Mouse (Mus musculus) embryonic facial prominence, embryonic 11.5 days (tissue): ENCODE measurements around the gene Fiz1. TPM values are rescaled to one million over a fixed set of nuclear protein-coding genes. Genes with fewer than 3 reads are reported as not detected.
"Not testable (repeated sequence)": the region's sequence is repeated elsewhere in the genome, so short reads cannot be mapped to it uniquely, and the experiment has no call there.

ENCODE experiments used
- ATAC-seq: fragments of 200-750 bp; cut with Nextera tagmentation; replicated peaks from 2 replicates; pipeline ENCODE4 v1.8.0; 2017; ENCODE audit warnings: low read depth; ENCODE audit not compliant: insufficient number of reproducible peaks, low FRiP score, low TSS enrichment
- DNase-seq: peaks from one replicate; pipeline ENCODE4 v3.0.0-alpha.2; 2015; ENCODE audit warnings: low spot score
- H3K27ac ChIP-seq: fragments of 300-500 bp; sonication (generic); replicated peaks from 2 replicates; pipeline ENCODE4 v1.5.1; 2014; ENCODE audit warnings: mild to moderate bottlenecking, low read depth, low read length, control low read depth
- H3K27me3 ChIP-seq: fragments of 300-500 bp; sonication (generic); 2 replicates; pipeline ENCODE4 v1.6.1; 2014; ENCODE audit warnings: mild to moderate bottlenecking, low read length, moderate library complexity, mixed read lengths; ENCODE audit not compliant: control insufficient read depth, insufficient read depth
- H3K36me3 ChIP-seq: fragments of 300-500 bp; sonication (generic); replicated peaks from 2 replicates; pipeline ENCODE4 v1.6.1; 2014; ENCODE audit warnings: low read depth, mild to moderate bottlenecking, low read length, moderate library complexity, mixed read lengths; ENCODE audit not compliant: control insufficient read depth, insufficient read depth
- H3K4me1 ChIP-seq: fragments of 300-500 bp; sonication (generic); 2 replicates; pipeline ENCODE4 v1.6.1; 2014; ENCODE audit warnings: low read length, mixed read lengths; ENCODE audit not compliant: control insufficient read depth, insufficient read depth
- H3K4me2 ChIP-seq: fragments of 300-500 bp; sonication (generic); 2 replicates; pipeline ENCODE4 v1.6.1; 2014; ENCODE audit warnings: low read depth, mild to moderate bottlenecking, control low read depth, low read length, moderate library complexity
- H3K4me3 ChIP-seq: fragments of 300-500 bp; sonication (generic); 2 replicates; pipeline ENCODE4 v1.5.1; 2014; ENCODE audit warnings: low read depth, low read length, control low read depth
- H3K9ac ChIP-seq: fragments of 300-500 bp; sonication (generic); replicated peaks from 2 replicates; pipeline ENCODE4 v1.6.1; 2014; ENCODE audit warnings: mild to moderate bottlenecking, control low read depth, low read length
- H3K9me3 ChIP-seq: fragments of 300-500 bp; sonication (generic); replicated peaks from 2 replicates; pipeline ENCODE4 v1.6.1; 2016; ENCODE audit warnings: mild to moderate bottlenecking, low read length, inconsistent platforms, mixed read lengths; ENCODE audit not compliant: control insufficient read depth
- WGBS: fragments of 180-500 bp; shearing (Covaris S2); extraction: QIAGEN DNeasy Blood & Tissue Kit; methylation state at CpG from one replicate; pipeline ENCODE4 v1.1.7; 2014; 5-methylcytosine and 5-hydroxymethylcytosine counted together
- polyA plus RNA-seq: library from polyadenylated mRNA; unstranded; fragments of >200 nt; fragmentation: Nextera tagmentation; extraction: Ambion mirVana; gene quantifications from 2 replicates; pipeline ENCODE4 v1.2.1, GENCODE M21; 2014

Fiz1 gene
- polyA plus RNA-seq, 1 experiment from 2014 or later: 43.0 TPM

- no peak for ATAC-seq
Observed at GRCm38 (mm10) chr7:5012681-5013513, 1.6 kb downstream of the Fiz1 start.

GRCm38 (mm10) chr7:5008229-5008628, 6.3 kb downstream of the Fiz1 start:
- DNase-seq: no peak
- ATAC-seq: no peak
- Histone ChIP-seq H3K36me3 (peaks cover 45% of the 10 kb centered on the region), H3K4me2 (no peak overlapping the region), H3K4me3 (no peak overlapping the region), H3K9me3 (no peaks in the 10 kb centered on the region), H3K4me1 (no peaks in the 10 kb centered on the region; the same call in 1 of the 2 replicates), H3K27ac (no peak overlapping the region), H3K27me3 (no peaks in the 10 kb centered on the region), H3K9ac (no peak overlapping the region)
- 94% methylated on average over 26 of the region's 26 CpGs for WGBS

More at GRCm38 (mm10) chr7:5012681-5013513, 1.6 kb downstream of the Fiz1 start:
- no peaks in the 10 kb centered on the region for H3K27me3 ChIP-seq
- no peaks in the 10 kb centered on the region for H3K9me3 ChIP-seq
- H3K4me3 ChIP-seq: 0 out of 2 replicates have a peak overlapping the region, but pooled peaks have one; percentile 5
- no peak overlapping the region for H3K27ac ChIP-seq
- H3K36me3 ChIP-seq: peaks cover 33% of the 10 kb centered on the region
- WGBS: 92% methylated on average over 27 of the region's 27 CpGs
- no peak overlapping the region for H3K4me2 ChIP-seq
- no peak overlapping the region for H3K9ac ChIP-seq
- DNase-seq: no peak
- no peaks in the 10 kb centered on the region; the same call in 1 of the 2 replicates for H3K4me1 ChIP-seq

- peaks cover 12% of the 10 kb centered on the region for H3K36me3 ChIP-seq
- DNase-seq, H3K27me3 ChIP-seq, ATAC-seq, H3K4me3 ChIP-seq, H3K4me2 ChIP-seq, H3K4me1 ChIP-seq, H3K9ac ChIP-seq, H3K9me3 ChIP-seq, H3K27ac ChIP-seq: not testable (repeated sequence)
- 68% methylated on average over 8 of the region's 8 CpGs for WGBS
Observed at GRCm38 (mm10) chr7:5002876-5003275, 11.6 kb downstream of the Fiz1 start.

GRCm38 (mm10) chr7:4999876-5000275, 14.6 kb downstream of the Fiz1 start:
- no peak overlapping the region for H3K27ac ChIP-seq
- 73% methylated on average over 2 of the region's 2 CpGs for WGBS
- ATAC-seq: no peak
- H3K4me1 ChIP-seq: no peaks in the 10 kb centered on the region
- H3K36me3 ChIP-seq: no peaks in the 10 kb centered on the region
- H3K4me3 ChIP-seq: no peak overlapping the region
- H3K4me2 ChIP-seq: no peak overlapping the region
- no peak overlapping the region for H3K9ac ChIP-seq
- H3K27me3 ChIP-seq: no peaks in the 10 kb centered on the region; the same call in 1 of the 2 replicates
- no peaks in the 10 kb centered on the region for H3K9me3 ChIP-seq
- DNase-seq: no peak

- Histone ChIP-seq H3K4me3 (peak overlapping the region; percentile 77), H3K36me3 (peaks cover 4% of the 10 kb centered on the region; the same call in 1 of the 2 replicates), H3K4me1 (no peaks in the 10 kb centered on the region), H3K9ac (no peak overlapping the region), H3K9me3 (no peaks in the 10 kb centered on the region), H3K27ac (no peak overlapping the region), H3K27me3 (peaks cover 21% of the 10 kb centered on the region), H3K4me2 (peak overlapping the region; percentile 62)
- ATAC-seq (no peak), DNase-seq (no peak)
- 69% methylated on average over 8 of the region's 8 CpGs for WGBS
Observed at GRCm38 (mm10) chr7:4996934-4997333, 17.6 kb downstream of the Fiz1 start.

GRCm38 (mm10) chr7:4996003-4996895, 18.2 kb downstream of the Fiz1 start, which contains the start of gene Zfp579:
Zfp579 (minus strand) TSS chr7:4996158.
- Histone ChIP-seq H3K36me3 (peaks cover 4% of the 10 kb centered on the region; the same call in 1 of the 2 replicates), H3K27ac (no peak within 1 kb of the TSS), H3K4me1 (no peaks in the 10 kb centered on the region), H3K9me3 (no peaks in the 10 kb centered on the region), H3K4me2 (peak within 1 kb of the TSS; percentile 62), H3K9ac (peak within 1 kb of the TSS; percentile 89), H3K27me3 (peaks cover 21% of the 10 kb centered on the region), H3K4me3 (peak within 1 kb of the TSS; percentile 77)
- DNase-seq (peak; percentile 92), ATAC-seq (peak; percentile 85)
- WGBS: 6% methylated on average over 18 of the region's 26 CpGs

- Histone ChIP-seq H3K27ac (no peak overlapping the region), H3K36me3 (peaks cover 4% of the 10 kb centered on the region; the same call in 1 of the 2 replicates), H3K4me1 (no peaks in the 10 kb centered on the region), H3K9ac (peak overlapping the region; percentile 89), H3K4me2 (peak overlapping the region; percentile 62), H3K9me3 (no peaks in the 10 kb centered on the region), H3K4me3 (peak overlapping the region; percentile 77), H3K27me3 (peaks cover 21% of the 10 kb centered on the region)
- WGBS: 5% methylated on average over 19 of the region's 19 CpGs
- DNase-seq (no peak), ATAC-seq (no peak; the same call in 1 of the 2 replicates)
Observed at GRCm38 (mm10) chr7:4995268-4996002, 19.1 kb downstream of the Fiz1 start.
